Mouse (Mus musculus): Measurements from ENCODE around the gene Fxyd2.

DNA sequence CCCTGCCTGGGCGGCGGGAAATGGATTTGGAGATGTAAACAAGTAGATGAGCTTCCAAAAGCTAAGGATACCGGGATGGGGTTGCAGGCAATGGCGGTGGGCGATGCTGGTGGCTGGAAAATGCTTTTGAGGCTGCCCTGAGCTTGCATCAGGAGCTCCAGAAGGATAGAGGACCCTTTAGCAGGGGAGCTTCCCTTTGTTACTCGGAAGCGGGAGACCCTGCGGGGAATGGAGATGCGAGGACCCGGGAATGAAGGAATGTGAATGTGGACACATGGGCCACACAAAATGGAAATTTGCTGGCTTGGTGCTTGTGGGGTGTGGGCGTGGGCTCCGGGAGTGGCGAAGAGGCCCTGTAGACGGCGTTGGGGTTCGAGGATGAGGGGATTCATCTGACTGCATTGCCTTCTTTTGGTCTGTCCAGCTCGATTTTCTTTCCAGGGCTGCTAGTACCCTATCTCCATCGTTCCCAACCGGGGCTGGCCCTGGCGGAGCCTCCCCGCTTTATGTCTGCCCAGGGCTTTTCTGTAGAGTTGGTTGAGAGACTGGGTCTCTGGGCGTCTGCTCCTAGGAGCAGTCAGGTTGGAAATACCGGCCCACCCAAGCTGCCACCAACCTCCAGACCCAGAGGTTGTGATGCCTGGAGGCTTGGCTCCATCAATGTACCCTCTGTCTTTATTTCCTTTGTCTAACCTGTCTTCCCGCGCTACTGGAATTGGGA lies 28.7 kb upstream of the Fxyd2 start:
- TF ChIP-seq FLI1 (IDR thresholded peaks at IDR 0.05; ENCODE audit: low read length): no peak
- TF ChIP-seq GATA1 (IDR thresholded peaks at IDR 0.05; ENCODE audit: borderline replicate concordance, low read length): no peak

All from megakaryocyte, embryonic 14.5 days (primary cell).